Mouse (Mus musculus): ENCODE measurements around the gene Clec4n.
"Not testable (repeated sequence)": the region's sequence is repeated elsewhere in the genome, so short reads cannot be mapped to it uniquely, and the experiment has no call there.

- TF ChIP-seq CTCF (IDR thresholded peaks at IDR 0.05; ENCODE audit: control insufficient read depth, insufficient read depth, insufficient replicate concordance, low read depth, low read length); POLR2A (IDR thresholded peaks at IDR 0.05; ENCODE audit: control insufficient read depth, low read depth, low read length): not testable (repeated sequence)
Measured at GRCm38 (mm10) chr6:123293509-123293908, 63.9 kb downstream of the Clec4n start.

All from testis, adult 2 months (tissue).